Mouse (Mus musculus) E14TG2a.4 (cell line): ENCODE measurements around the gene Hdhd5.

ENCODE experiments used
- H3K27me3 ChIP-seq: 2 replicates; pipeline ENCODE4 v1.6.1; 2014; ENCODE audit warnings: low read length, control low read depth; ENCODE audit not compliant: insufficient read depth
- H3K36me3 ChIP-seq: 2 replicates; pipeline ENCODE4 v1.6.1; 2014; ENCODE audit warnings: low read length, control low read depth; ENCODE audit not compliant: insufficient read depth
- H3K4me1 ChIP-seq: replicated peaks from 2 replicates; pipeline ENCODE4 v1.6.1; 2014; ENCODE audit warnings: low read depth, low read length, control low read depth
- H3K4me3 ChIP-seq: replicated peaks from 2 replicates; pipeline ENCODE4 v1.5.1; 2014; ENCODE audit warnings: mild to moderate bottlenecking, low read length
- H3K9me3 ChIP-seq: 2 replicates; pipeline ENCODE4 v1.6.1; 2014; ENCODE audit warnings: low read length, control low read depth
- CTCF ChIP-seq: conservative IDR thresholded peaks from 2 replicates; pipeline ENCODE4 v1.5.1; 2014; ENCODE audit warnings: low read length
- NANOG ChIP-seq: IDR thresholded peaks from 2 replicates; pipeline ENCODE4 v1.6.1; 2014; ENCODE audit warnings: borderline replicate concordance, low read length, mixed read lengths
- POU5F1 ChIP-seq: IDR thresholded peaks from 2 replicates; pipeline ENCODE4 v1.6.1; 2014; ENCODE audit warnings: low read length, borderline replicate concordance

Hdhd5 gene

DNA sequence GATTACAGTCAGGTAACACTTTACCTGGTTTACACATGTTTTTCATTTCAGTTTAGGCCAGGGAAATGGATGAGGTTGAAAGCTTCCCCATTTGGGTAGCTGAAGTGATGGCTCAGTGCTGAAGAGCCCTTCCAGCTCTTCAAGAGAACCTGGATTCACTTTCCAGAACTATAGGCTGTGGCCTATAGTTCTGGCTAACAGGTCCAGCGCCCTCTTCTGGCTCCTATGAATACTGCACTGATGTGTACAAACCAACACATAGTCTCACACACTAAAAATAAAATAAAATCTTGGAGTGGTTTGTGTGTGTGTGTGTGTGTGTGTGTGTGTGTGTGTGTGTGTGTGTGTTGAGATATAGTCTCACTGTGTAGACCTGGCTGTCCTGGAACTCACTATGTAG is 10.9 kb upstream of the Hdhd5 start:
- peaks cover 14% of the 10 kb centered on the region for H3K9me3 ChIP-seq
- no peaks in the 10 kb centered on the region for H3K27me3 ChIP-seq
- peaks cover 20% of the 10 kb centered on the region for H3K4me1 ChIP-seq
- H3K4me3 ChIP-seq, result no peak overlapping the region
- peak; percentile 80 for TF ChIP-seq CTCF
- TF ChIP-seq NANOG, result no peak
- H3K36me3 ChIP-seq, result no peaks in the 10 kb centered on the region

DNA sequence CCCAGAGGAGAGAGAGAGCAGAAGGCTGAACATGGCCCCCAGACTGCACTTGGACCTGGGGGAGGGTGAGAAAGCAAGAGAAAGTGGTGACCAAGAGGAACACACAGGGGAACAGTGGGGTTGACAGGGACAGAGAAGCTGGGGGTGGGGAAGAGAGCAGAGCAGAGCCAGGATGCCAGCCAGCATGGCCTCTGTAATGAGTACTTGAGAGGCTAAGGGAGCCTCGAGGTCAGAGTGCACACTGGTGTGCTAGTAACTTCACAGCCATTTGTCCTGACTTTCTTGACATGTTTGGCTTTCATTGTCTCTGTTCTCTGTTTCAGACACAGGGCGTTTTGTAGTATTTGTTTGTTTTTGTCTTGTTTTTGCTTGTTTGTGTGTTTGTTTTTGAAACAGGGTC is 10.3 kb upstream of the Hdhd5 start:
- TF ChIP-seq CTCF (no peak), POU5F1 (no peak), NANOG (no peak)
- Histone ChIP-seq H3K4me1 (peaks cover 20% of the 10 kb centered on the region), H3K4me3 (no peak overlapping the region), H3K27me3 (no peaks in the 10 kb centered on the region), H3K36me3 (no peaks in the 10 kb centered on the region), H3K9me3 (peaks cover 14% of the 10 kb centered on the region)

DNA sequence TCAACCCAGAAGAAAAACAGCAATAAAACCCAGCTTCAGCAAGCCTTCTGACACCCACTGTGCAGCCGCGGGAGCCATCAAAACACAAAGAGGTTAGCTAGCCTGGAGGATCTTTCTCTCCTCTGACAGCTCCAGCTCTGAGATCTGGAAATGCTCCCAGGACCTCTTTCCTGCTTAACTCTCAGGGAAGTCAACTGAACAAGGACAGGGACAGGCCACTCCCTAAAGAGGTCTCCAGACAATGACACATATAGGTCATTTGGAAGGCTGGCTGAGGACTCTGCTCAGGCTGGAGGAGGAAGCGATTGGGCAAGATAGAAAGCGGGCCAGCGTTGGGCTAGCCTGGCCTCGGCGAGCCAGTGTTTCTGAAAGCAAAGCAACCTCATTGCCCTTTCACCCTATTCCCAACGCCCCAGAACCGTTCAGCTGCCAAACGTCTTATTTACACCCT is 8.7 kb upstream of the Hdhd5 start:
- H3K9me3 ChIP-seq, result peaks cover 6% of the 10 kb centered on the region
- 0 out of 2 replicates have a peak, but pooled peaks cover 2% of the 10 kb centered on the region for H3K27me3 ChIP-seq
- peak overlapping the region; percentile 73 for H3K4me3 ChIP-seq
- peaks cover 20% of the 10 kb centered on the region for H3K4me1 ChIP-seq
- no peaks in the 10 kb centered on the region for H3K36me3 ChIP-seq
- TF ChIP-seq NANOG (peak; percentile 74; the same call in 1 of the 2 replicates), CTCF (no peak)

DNA sequence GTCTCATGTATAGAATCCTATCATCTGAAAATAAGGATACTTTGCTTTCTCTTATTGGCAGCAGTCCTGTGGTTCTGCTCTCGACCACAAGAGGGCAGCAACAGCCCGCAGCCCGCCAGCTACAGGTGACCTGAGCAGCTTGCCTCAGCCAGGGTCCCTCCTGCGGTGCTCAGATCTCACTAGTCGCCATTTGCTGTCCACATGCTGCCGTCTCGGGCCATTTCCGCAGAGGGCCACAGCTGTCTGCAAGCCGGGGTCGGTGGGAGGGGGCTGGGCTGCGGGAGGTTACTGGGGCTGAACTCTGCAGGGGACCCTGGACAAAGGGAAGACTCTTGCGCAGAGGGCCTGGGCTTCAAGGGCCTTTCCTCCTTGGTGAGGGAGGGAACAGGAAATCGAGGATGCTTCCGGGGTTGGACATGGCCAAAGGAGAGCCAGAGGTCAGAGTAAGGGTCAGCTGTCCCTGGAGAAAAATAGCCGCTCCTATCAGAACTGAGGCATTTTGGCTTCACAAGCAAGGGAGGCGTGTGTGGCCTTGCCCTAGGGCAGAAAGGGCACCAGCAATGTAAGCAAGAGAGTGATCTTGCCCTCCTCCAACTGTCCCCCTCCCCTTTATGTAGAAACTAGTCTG is 8.1 kb upstream of the Hdhd5 start:
- Histone ChIP-seq H3K9me3 (peaks cover under 1% of the 10 kb centered on the region; the same call in 1 of the 2 replicates), H3K4me1 (peaks cover 20% of the 10 kb centered on the region), H3K4me3 (peak overlapping the region; percentile 73), H3K36me3 (no peaks in the 10 kb centered on the region), H3K27me3 (0 out of 2 replicates have a peak, but pooled peaks cover 2% of the 10 kb centered on the region)
- TF ChIP-seq POU5F1, result no peak
- peak; percentile 97 for TF ChIP-seq CTCF

DNA sequence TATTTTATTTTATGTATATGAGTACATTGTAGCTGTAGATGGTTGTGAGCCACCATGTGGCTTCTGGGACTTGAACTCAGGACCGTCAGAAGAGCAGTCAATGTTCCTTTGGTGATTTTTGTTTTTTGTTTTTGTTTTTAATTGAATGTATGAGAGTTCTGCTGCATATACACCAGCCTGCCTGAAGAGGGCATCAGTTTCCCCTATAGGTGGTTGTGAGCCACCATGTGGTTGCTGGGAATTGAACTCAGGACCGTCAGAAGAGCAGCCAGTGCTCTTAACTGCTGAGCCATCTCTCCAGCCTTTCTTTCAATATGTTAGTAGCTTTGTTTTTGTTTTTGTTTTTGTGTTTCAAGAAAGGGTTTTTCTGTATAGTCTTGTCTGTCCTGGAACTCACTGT is 5.2 kb upstream of the Hdhd5 start:
- H3K27me3 ChIP-seq, result 0 out of 2 replicates have a peak, but pooled peaks cover 2% of the 10 kb centered on the region
- H3K36me3 ChIP-seq, result no peaks in the 10 kb centered on the region
- no peaks in the 10 kb centered on the region for H3K9me3 ChIP-seq
- no peak overlapping the region for H3K4me3 ChIP-seq
- TF ChIP-seq NANOG (no peak), CTCF (peak; percentile 33), POU5F1 (no peak)
- H3K4me1 ChIP-seq, result peaks cover 21% of the 10 kb centered on the region

DNA sequence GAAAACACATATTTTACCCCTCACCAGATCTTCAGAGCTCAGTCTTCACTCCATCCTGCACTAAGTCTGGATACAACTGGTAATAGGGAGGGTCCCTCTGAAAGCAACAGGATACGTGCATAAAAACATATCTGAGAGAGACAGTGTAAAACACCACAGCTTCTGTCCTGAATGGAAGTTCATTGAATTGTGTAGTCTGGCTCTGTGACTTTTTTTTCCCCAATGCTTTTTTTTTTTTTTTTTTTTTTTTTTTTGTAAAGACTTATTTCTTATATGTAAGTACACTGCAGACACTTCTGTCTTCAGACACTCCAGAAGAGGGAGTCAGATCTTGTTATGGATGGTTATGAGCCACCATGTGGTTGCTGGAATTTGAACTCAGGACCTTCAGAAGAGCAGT is 1.5 kb upstream of the Hdhd5 start:
- Histone ChIP-seq H3K36me3 (peaks cover under 1% of the 10 kb centered on the region; the same call in 1 of the 2 replicates), H3K4me1 (peaks cover 31% of the 10 kb centered on the region), H3K9me3 (no peaks in the 10 kb centered on the region), H3K4me3 (no peak overlapping the region), H3K27me3 (peaks cover 2% of the 10 kb centered on the region; the same call in 1 of the 2 replicates)
- TF ChIP-seq POU5F1 (no peak), CTCF (no peak), NANOG (no peak)

DNA sequence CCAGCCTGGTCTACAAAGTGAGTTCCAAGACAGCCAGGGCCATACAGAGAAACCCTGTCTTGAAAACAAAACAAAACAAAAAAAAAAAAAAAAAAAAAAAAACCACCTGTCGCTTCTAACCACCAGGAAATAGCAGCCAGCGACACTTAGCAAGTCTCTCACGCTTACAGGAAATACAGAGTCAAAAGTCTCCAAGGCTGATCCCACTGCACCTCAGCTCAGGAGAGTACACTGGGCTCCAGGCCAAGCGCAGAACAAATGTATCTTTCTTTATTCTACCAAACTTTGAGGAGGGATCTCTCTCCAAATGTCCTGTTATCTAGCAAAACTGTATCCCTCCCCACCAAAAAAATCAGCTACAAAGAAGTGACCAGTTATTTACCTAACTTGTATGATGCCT is 2.0 kb downstream of the Hdhd5 start:
- H3K9me3 ChIP-seq, result no peaks in the 10 kb centered on the region
- no peaks in the 10 kb centered on the region; the same call in 1 of the 2 replicates for H3K27me3 ChIP-seq
- TF ChIP-seq POU5F1, result no peak
- TF ChIP-seq CTCF, result no peak
- no peak for TF ChIP-seq NANOG
- peaks cover 35% of the 10 kb centered on the region for H3K4me1 ChIP-seq
- H3K4me3 ChIP-seq, result peak overlapping the region; percentile 32; the same call in 1 of the 2 replicates
- peaks cover 16% of the 10 kb centered on the region for H3K36me3 ChIP-seq

DNA sequence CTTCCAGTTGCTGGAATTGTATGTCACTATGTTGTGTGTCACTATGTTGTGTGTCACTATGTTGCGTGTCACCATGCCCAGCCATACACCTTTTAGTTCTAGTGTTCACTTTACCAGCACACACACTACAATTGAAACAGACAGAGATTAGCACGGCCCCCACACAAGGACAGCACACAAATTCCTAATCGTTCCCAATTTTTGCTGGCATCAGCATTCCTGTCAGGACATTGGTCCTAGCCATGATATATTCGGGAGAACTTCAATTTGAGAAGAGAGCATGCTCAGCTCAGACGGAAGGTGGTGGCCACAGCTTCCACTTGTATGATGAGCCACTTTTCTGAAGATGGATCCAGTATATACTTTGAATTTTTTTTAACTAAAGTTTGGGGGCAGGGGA is 6.3 kb downstream of the Hdhd5 start:
- no peaks in the 10 kb centered on the region for H3K9me3 ChIP-seq
- H3K36me3 ChIP-seq, result peaks cover 59% of the 10 kb centered on the region
- no peaks in the 10 kb centered on the region for H3K27me3 ChIP-seq
- no peak overlapping the region for H3K4me3 ChIP-seq
- TF ChIP-seq CTCF (no peak), POU5F1 (no peak), NANOG (no peak)
- H3K4me1 ChIP-seq, result peaks cover 37% of the 10 kb centered on the region

DNA sequence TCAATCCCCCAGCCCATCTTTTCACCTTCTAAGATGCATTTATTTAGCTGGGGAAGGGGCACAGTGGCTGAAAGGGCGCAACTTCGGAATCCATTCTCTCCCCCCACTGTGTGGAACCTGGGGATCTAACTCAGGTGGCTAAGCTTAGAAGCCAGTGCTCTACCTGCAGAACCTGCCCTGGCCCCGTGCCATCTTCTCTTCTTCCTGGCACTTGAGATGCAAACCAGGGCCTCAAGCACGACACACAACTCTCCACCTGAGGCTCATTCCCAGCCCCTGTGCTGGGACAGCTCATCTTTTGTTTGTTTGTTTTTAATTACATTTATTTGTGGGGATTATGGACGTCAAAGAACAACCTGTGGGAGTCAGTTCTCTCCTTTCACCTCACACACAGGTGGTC is 11.5 kb downstream of the Hdhd5 start:
- Histone ChIP-seq H3K36me3 (peaks cover 99% of the 10 kb centered on the region), H3K4me3 (no peak overlapping the region), H3K9me3 (no peaks in the 10 kb centered on the region), H3K4me1 (peaks cover 14% of the 10 kb centered on the region), H3K27me3 (no peaks in the 10 kb centered on the region)
- no peak for TF ChIP-seq POU5F1
- no peak for TF ChIP-seq NANOG
- TF ChIP-seq CTCF, result no peak
